Mouse (Mus musculus) thymus, adult 2 months (tissue): ENCODE results near the gene Tbc1d2. TPM values are rescaled to one million over a fixed set of nuclear protein-coding genes. Genes with fewer than 3 reads are reported as not detected.

Experiments
- DNase-seq: peaks from one replicate; pipeline ENCODE4 v3.0.0; 2021
- H3K27ac ChIP-seq: fragments of 200-500 bp; 2 replicates; pipeline ENCODE4 v1.5.1; 2012; ENCODE audit warnings: low read length, control low read depth; ENCODE audit not compliant: control insufficient read depth, insufficient read depth
- H3K27me3 ChIP-seq: fragments of 200-500 bp; 2 replicates; pipeline ENCODE4 v1.6.1; 2012; ENCODE audit warnings: mild to moderate bottlenecking, low read length, moderate library complexity, mixed read lengths; ENCODE audit not compliant: control insufficient read depth, insufficient read depth
- H3K36me3 ChIP-seq: fragments of 200-500 bp; 2 replicates; pipeline ENCODE4 v1.6.1; 2012; ENCODE audit warnings: mild to moderate bottlenecking, low read length, moderate library complexity; ENCODE audit not compliant: control insufficient read depth, insufficient read depth
- H3K4me1 ChIP-seq: fragments of 200-500 bp; replicated peaks from 2 replicates; pipeline ENCODE4 v1.6.1; 2012; ENCODE audit warnings: low read length; ENCODE audit not compliant: control insufficient read depth, insufficient read depth
- H3K4me3 ChIP-seq: fragments of 200-500 bp; 2 replicates; pipeline ENCODE4 v1.5.1; 2012; ENCODE audit warnings: mild to moderate bottlenecking, low read length, control low read depth, moderate library complexity; ENCODE audit not compliant: control insufficient read depth, insufficient read depth
- CTCF ChIP-seq: fragments of 200-500 bp; IDR thresholded peaks from 2 replicates; pipeline ENCODE4 v1.5.1; 2012; ENCODE audit warnings: mild to moderate bottlenecking, control low read depth, low read length, moderate library complexity, borderline replicate concordance; ENCODE audit not compliant: control insufficient read depth, poor library complexity, insufficient read depth; ENCODE audit errors: extremely low read depth
- POLR2A ChIP-seq: fragments of 200-500 bp; IDR thresholded peaks from 2 replicates; pipeline ENCODE4 v1.6.1; 2012; ENCODE audit warnings: mild to moderate bottlenecking, low read length, control low read depth, moderate library complexity; ENCODE audit not compliant: control insufficient read depth, poor library complexity, insufficient read depth; ENCODE audit errors: extremely low read depth
- WGBS: fragments of 180-500 bp; shearing (Covaris S2); methylation state at CpG from one replicate; pipeline ENCODE4 v1.1.7; 2018; 5-methylcytosine and 5-hydroxymethylcytosine counted together
- polyA plus RNA-seq: library from polyadenylated mRNA; depleted of rRNA; stranded (reverse); fragments of >200 nt; gene quantifications from 2 replicates; pipeline ENCODE4 v1.2.3, GENCODE M21; 2012

The Tbc1d2 gene
- polyA plus RNA-seq, 1 experiment, result 2.0 TPM

- Histone ChIP-seq H3K27ac (no peak overlapping the region), H3K4me3 (no peak overlapping the region), H3K4me1 (no peaks in the 10 kb centered on the region), H3K27me3 (no peaks in the 10 kb centered on the region), H3K36me3 (no peaks in the 10 kb centered on the region)
- DNase-seq, result no peak
- 94% methylated on average over 6 of the region's 6 CpGs for WGBS
- no peak for TF ChIP-seq POLR2A
- TF ChIP-seq CTCF, result no peak
Observed at GRCm38 (mm10) chr4:46684160-46684559, 34.2 kb upstream of the Tbc1d2 start.

GRCm38 (mm10) chr4:46676646-46677045 lies 26.6 kb upstream of the Tbc1d2 start:
- 51% methylated on average over 3 of the region's 3 CpGs for WGBS

DNA sequence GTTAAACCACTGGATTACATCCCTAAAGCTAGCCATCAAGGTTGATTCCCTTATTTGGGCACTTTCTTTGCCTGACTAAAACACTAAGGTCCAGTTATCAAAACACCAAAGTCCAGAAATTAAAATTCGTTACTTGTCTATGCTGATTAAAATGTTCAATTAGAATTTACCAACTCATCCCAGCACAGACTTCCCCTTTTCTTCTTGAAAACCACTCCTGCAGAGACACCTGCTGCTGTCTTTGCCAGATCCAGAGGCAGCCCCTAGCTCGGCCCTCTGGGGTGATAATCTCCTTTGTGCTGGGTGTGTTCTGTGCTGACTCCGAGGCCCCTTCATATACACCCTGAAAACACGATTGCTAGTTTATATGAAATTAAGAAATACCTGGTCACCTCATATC lies 26.0 kb upstream of the Tbc1d2 start:
- Histone ChIP-seq H3K4me3 (no peak overlapping the region), H3K36me3 (no peaks in the 10 kb centered on the region), H3K27ac (no peak overlapping the region), H3K27me3 (no peaks in the 10 kb centered on the region), H3K4me1 (no peaks in the 10 kb centered on the region)
- WGBS, result 14% methylated on average over 4 of the region's 4 CpGs
- DNase-seq, result no peak
- TF ChIP-seq CTCF, result no peak
- TF ChIP-seq POLR2A, result no peak

More at GRCm38 (mm10) chr4:46676646-46677045, 26.6 kb upstream of the Tbc1d2 start:
- no peaks in the 10 kb centered on the region for H3K36me3 ChIP-seq
- H3K4me3 ChIP-seq, result no peak overlapping the region
- no peaks in the 10 kb centered on the region for H3K27me3 ChIP-seq
- TF ChIP-seq CTCF (no peak), POLR2A (no peak)
- DNase-seq, result no peak
- H3K27ac ChIP-seq, result no peak overlapping the region
- H3K4me1 ChIP-seq, result no peaks in the 10 kb centered on the region

GRCm38 (mm10) chr4:46675272-46675785 lies 25.3 kb upstream of the Tbc1d2 start:
- no peak for DNase-seq

GRCm38 (mm10) chr4:46668620-46669019 lies 18.6 kb upstream of the Tbc1d2 start:
- DNase-seq, result no peak
- 67% methylated on average over 11 of the region's 11 CpGs for WGBS
- Histone ChIP-seq H3K4me1 (peaks cover 15% of the 10 kb centered on the region), H3K27me3 (no peaks in the 10 kb centered on the region), H3K36me3 (no peaks in the 10 kb centered on the region), H3K4me3 (no peak overlapping the region), H3K27ac (no peak overlapping the region)
- TF ChIP-seq POLR2A (no peak), CTCF (no peak)

More at GRCm38 (mm10) chr4:46675272-46675785, 25.3 kb upstream of the Tbc1d2 start:
- H3K4me1 ChIP-seq, result no peaks in the 10 kb centered on the region
- WGBS, result 21% methylated on average over 11 of the region's 11 CpGs
- no peak overlapping the region for H3K4me3 ChIP-seq
- H3K27me3 ChIP-seq, result no peaks in the 10 kb centered on the region
- no peak for TF ChIP-seq POLR2A
- no peak for TF ChIP-seq CTCF
- H3K27ac ChIP-seq, result no peak overlapping the region
- H3K36me3 ChIP-seq, result no peaks in the 10 kb centered on the region

GRCm38 (mm10) chr4:46666420-46666819 lies 16.4 kb upstream of the Tbc1d2 start:
- Histone ChIP-seq H3K4me1 (peaks cover 15% of the 10 kb centered on the region), H3K27me3 (no peaks in the 10 kb centered on the region), H3K27ac (no peak overlapping the region), H3K4me3 (no peak overlapping the region), H3K36me3 (no peaks in the 10 kb centered on the region)
- TF ChIP-seq CTCF, result no peak
- TF ChIP-seq POLR2A, result no peak
- no peak for DNase-seq
- WGBS, result 86% methylated on average over 5 of the region's 5 CpGs

- peak; percentile 46 for DNase-seq
- no peak overlapping the region for H3K27ac ChIP-seq
- TF ChIP-seq POLR2A (no peak), CTCF (no peak)
- WGBS, result 5% methylated on average over 8 of the region's 8 CpGs
- H3K4me1 ChIP-seq, result peaks cover 15% of the 10 kb centered on the region
- no peak overlapping the region for H3K4me3 ChIP-seq
- H3K27me3 ChIP-seq, result no peaks in the 10 kb centered on the region
- no peaks in the 10 kb centered on the region for H3K36me3 ChIP-seq
Observed at GRCm38 (mm10) chr4:46665371-46665774, 15.4 kb upstream of the Tbc1d2 start.
